Mouse (Mus musculus) embryonic facial prominence, embryonic 15.5 days (tissue): Measurements from ENCODE around the gene Nek5. TPM values are rescaled to one million over a fixed set of nuclear protein-coding genes. Genes with fewer than 3 reads are reported as not detected.

Source experiments
- ATAC-seq: fragments of 200-750 bp; cut with Nextera tagmentation; 2 replicates; pipeline ENCODE4 v1.8.0; 2017; ENCODE audit warnings: low read depth, moderate TSS enrichment; ENCODE audit not compliant: insufficient number of reproducible peaks, low FRiP score, low TSS enrichment
- H3K27ac ChIP-seq: fragments of 300-500 bp; sonication (generic); replicated peaks from 2 replicates; pipeline ENCODE4 v1.5.1; 2015; ENCODE audit warnings: mild to moderate bottlenecking, inconsistent platforms
- H3K27me3 ChIP-seq: fragments of 300-500 bp; sonication (generic); 2 replicates; pipeline ENCODE4 v1.6.1; 2015; ENCODE audit warnings: inconsistent platforms
- H3K36me3 ChIP-seq: fragments of 300-500 bp; sonication (generic); 2 replicates; pipeline ENCODE4 v1.6.1; 2015; ENCODE audit warnings: mild to moderate bottlenecking, inconsistent platforms
- H3K4me1 ChIP-seq: fragments of 300-500 bp; sonication (generic); 2 replicates; pipeline ENCODE4 v1.6.1; 2015; ENCODE audit warnings: inconsistent platforms
- H3K4me2 ChIP-seq: fragments of 300-500 bp; sonication (generic); replicated peaks from 2 replicates; pipeline ENCODE4 v1.6.1; 2015; ENCODE audit warnings: mild to moderate bottlenecking, inconsistent platforms
- H3K4me3 ChIP-seq: fragments of 300-500 bp; sonication (generic); replicated peaks from 2 replicates; pipeline ENCODE4 v1.5.1; 2015; ENCODE audit warnings: mild to moderate bottlenecking, inconsistent platforms
- H3K9ac ChIP-seq: fragments of 300-500 bp; sonication (generic); 2 replicates; pipeline ENCODE4 v1.6.1; 2015; ENCODE audit warnings: inconsistent platforms
- H3K9me3 ChIP-seq: fragments of 300-500 bp; sonication (generic); replicated peaks from 2 replicates; pipeline ENCODE4 v1.6.1; 2016; ENCODE audit warnings: inconsistent platforms
- WGBS: fragments of 180-500 bp; shearing (Covaris S2); methylation state at CpG from one replicate; pipeline ENCODE4 v1.1.7; 2015; 5-methylcytosine and 5-hydroxymethylcytosine counted together
- polyA plus RNA-seq: library from polyadenylated mRNA; unstranded; fragments of >200 nt; fragmentation: Nextera tagmentation; extraction: Ambion mirVana; gene quantifications from 2 replicates; pipeline ENCODE4 v1.2.1, GENCODE M21; 2015

Nek5 gene
- polyA plus RNA-seq = 1.1 and 2.0 TPM in 2 replicates

GRCm38 (mm10) chr8:22124220-22125152, at the start of gene Nek5:
Gene Nek5, minus strand, starts transcription at chr8:22125053.
- H3K36me3 ChIP-seq = no peaks in the 10 kb centered on the region
- 0 out of 2 replicates have a peak, but pooled peaks cover 9% of the 10 kb centered on the region for H3K4me1 ChIP-seq
- H3K9ac ChIP-seq = 0 out of 2 replicates have a peak within 1 kb of the TSS, but pooled peaks have one; percentile 26
- peak within 1 kb of the TSS; percentile 51 for H3K4me3 ChIP-seq
- H3K9me3 ChIP-seq = no peaks in the 10 kb centered on the region
- no peak within 1 kb of the TSS for H3K27ac ChIP-seq
- peak within 1 kb of the TSS; percentile 90 for H3K4me2 ChIP-seq
- no peaks in the 10 kb centered on the region for H3K27me3 ChIP-seq
- 0 out of 2 replicates have a peak, but pooled peaks have one; percentile 45 for ATAC-seq
- 2% methylated on average over 29 of the region's 29 CpGs for WGBS

DNA sequence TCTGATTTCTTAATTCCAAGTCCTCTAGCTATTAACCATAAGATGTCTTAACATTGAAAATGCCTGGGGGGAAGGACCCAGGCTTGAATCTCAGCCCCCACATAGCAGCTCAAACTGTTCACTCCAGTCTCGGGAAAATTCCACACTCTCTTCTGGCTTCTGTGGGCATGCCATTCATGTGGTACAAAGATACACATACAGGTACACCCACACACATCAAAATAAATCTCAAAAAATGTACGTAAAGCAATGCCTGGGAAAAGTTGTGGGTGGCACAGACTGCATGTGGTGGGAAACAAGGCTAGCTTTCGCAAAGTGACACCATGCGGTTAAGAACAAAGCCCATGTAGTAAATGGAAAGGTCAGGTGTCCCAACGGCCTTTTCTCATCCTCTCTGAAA, 44.3 kb upstream of the Nek5 start:
- WGBS = 90% methylated on average over 5 of the region's 5 CpGs
- peaks cover 21% of the 10 kb centered on the region for H3K36me3 ChIP-seq
- H3K9me3 ChIP-seq = no peaks in the 10 kb centered on the region
- H3K27ac ChIP-seq = no peak overlapping the region
- ATAC-seq = no peak
- peaks cover 6% of the 10 kb centered on the region; the same call in 1 of the 2 replicates for H3K4me1 ChIP-seq
- H3K4me2 ChIP-seq = no peak overlapping the region
- H3K27me3 ChIP-seq = no peaks in the 10 kb centered on the region
- H3K4me3 ChIP-seq = no peak overlapping the region
- H3K9ac ChIP-seq = no peak overlapping the region

DNA sequence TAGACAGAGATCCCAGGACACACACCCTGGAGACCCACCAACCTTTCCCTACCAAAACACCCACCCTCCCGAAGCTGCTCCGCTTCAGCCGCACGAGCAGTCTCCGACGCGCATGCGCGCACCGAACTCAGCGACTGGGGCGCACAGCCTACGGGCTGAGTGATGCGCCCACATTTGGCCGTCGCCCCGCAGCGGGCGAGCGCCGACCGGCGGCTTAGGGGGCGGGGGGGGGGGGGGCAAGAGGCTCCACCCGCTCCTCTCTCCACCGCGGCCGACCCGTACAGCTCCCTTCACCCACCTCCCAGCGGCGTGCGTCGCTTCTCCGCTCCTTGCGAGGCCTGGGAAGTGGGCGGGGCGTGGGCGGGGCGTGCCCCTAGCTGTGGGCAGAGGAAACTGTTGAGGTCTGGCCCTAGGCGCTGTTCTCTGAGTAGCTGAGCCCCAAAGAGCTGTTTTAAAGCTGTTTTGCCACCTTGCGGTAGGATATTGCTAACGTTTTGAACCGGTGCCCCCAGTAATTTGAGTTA, 41.3 kb upstream of the Nek5 start, which contains the start of gene Nek3:
Gene Nek3 (minus strand): TSS at position 356 of the 524 bp plus-strand sequence.
- H3K4me2 ChIP-seq = peak within 1 kb of the TSS; percentile 56
- H3K4me1 ChIP-seq = peaks cover 6% of the 10 kb centered on the region; the same call in 1 of the 2 replicates
- H3K9ac ChIP-seq = peak within 1 kb of the TSS; percentile 28
- peak; percentile 96 for ATAC-seq
- H3K9me3 ChIP-seq = no peaks in the 10 kb centered on the region
- WGBS = under 1% methylated on average over 41 of the region's 43 CpGs
- peak within 1 kb of the TSS; percentile 57 for H3K4me3 ChIP-seq
- peaks cover 18% of the 10 kb centered on the region for H3K36me3 ChIP-seq
- no peaks in the 10 kb centered on the region for H3K27me3 ChIP-seq
- peak within 1 kb of the TSS; percentile 58 for H3K27ac ChIP-seq

- Histone ChIP-seq H3K27ac (peak overlapping the region; percentile 58), H3K27me3 (no peaks in the 10 kb centered on the region), H3K4me3 (peak overlapping the region; percentile 57), H3K4me2 (peak overlapping the region; percentile 56), H3K36me3 (peaks cover 13% of the 10 kb centered on the region), H3K9ac (peak overlapping the region; percentile 28), H3K9me3 (no peaks in the 10 kb centered on the region), H3K4me1 (peaks cover 6% of the 10 kb centered on the region; the same call in 1 of the 2 replicates)
- whole genome bisulfite sequencing = 55% methylated on average over 10 of the region's 10 CpGs
- peak; percentile 29; the same call in 1 of the 2 replicates for ATAC-seq
Measured at GRCm38 (mm10) chr8:22165251-22166079, 40.6 kb upstream of the Nek5 start.

DNA sequence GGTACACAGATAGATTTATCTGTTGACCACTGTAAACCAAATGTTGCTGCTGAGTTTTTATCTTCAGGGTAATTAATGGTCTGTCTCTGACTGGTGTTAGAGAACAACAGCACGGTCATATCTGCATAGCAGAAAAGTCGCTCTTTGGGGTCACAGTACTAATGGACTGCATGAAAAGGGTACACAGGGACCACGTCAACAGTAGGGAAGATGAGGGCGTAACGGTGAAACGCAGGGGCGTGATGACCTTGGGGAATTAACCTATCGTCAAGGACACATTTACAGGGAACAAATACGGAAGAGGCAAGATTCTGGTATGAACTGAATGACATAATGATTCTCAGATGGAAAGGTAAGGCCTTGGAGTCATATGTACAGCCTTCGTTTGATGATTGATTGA, 39.6 kb upstream of the Nek5 start:
- Histone ChIP-seq H3K9ac (no peak overlapping the region), H3K9me3 (no peaks in the 10 kb centered on the region), H3K36me3 (peaks cover 17% of the 10 kb centered on the region), H3K27me3 (no peaks in the 10 kb centered on the region), H3K4me1 (peaks cover 6% of the 10 kb centered on the region; the same call in 1 of the 2 replicates), H3K27ac (no peak overlapping the region), H3K4me2 (no peak overlapping the region), H3K4me3 (no peak overlapping the region)
- WGBS = 79% methylated on average over 10 of the region's 10 CpGs
- ATAC-seq = no peak

DNA sequence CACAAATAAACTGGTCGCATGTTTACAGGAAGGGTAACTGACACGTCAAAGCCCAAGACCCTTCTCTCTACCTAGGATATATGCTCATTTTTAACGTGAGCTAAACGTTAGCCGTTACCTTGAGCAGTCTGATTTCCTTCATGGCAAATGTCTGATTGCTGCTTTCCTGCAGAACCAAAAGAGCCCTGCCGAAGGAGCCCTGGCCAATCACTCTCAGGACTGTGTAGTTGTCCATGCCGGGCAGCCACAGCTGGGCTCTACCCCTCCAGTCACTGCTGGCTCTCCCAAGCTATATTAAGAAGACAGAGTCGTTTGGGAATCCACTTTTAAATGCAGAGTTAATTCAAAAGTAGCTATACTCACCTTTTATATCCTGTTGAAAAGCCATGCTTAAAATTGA, 37.4 kb upstream of the Nek5 start:
- peaks cover 12% of the 10 kb centered on the region for H3K36me3 ChIP-seq
- no peaks in the 10 kb centered on the region for H3K9me3 ChIP-seq
- H3K4me1 ChIP-seq = peaks cover 6% of the 10 kb centered on the region; the same call in 1 of the 2 replicates
- no peak overlapping the region for H3K4me3 ChIP-seq
- no peak overlapping the region for H3K9ac ChIP-seq
- WGBS = 79% methylated on average over 8 of the region's 8 CpGs
- H3K27me3 ChIP-seq = no peaks in the 10 kb centered on the region
- no peak overlapping the region for H3K4me2 ChIP-seq
- no peak overlapping the region for H3K27ac ChIP-seq
- no peak for ATAC-seq

- H3K9ac ChIP-seq = no peak overlapping the region
- H3K4me3 ChIP-seq = no peak overlapping the region
- H3K36me3 ChIP-seq = no peaks in the 10 kb centered on the region
- no peak for ATAC-seq
- H3K27me3 ChIP-seq = no peaks in the 10 kb centered on the region
- no peaks in the 10 kb centered on the region for H3K9me3 ChIP-seq
- WGBS = 72% methylated on average over 3 of the region's 3 CpGs
- H3K27ac ChIP-seq = no peak overlapping the region
- H3K4me1 ChIP-seq = no peaks in the 10 kb centered on the region
- H3K4me2 ChIP-seq = no peak overlapping the region
Measured at GRCm38 (mm10) chr8:22150345-22150663, 25.5 kb upstream of the Nek5 start.

GRCm38 (mm10) chr8:22149643-22150344, 24.9 kb upstream of the Nek5 start:
- no peak for ATAC-seq
- H3K36me3 ChIP-seq = no peaks in the 10 kb centered on the region
- H3K9me3 ChIP-seq = no peaks in the 10 kb centered on the region
- H3K27ac ChIP-seq = no peak overlapping the region
- no peaks in the 10 kb centered on the region for H3K4me1 ChIP-seq
- 88% methylated on average over 11 of the region's 11 CpGs for WGBS
- no peak overlapping the region for H3K4me2 ChIP-seq
- no peaks in the 10 kb centered on the region for H3K27me3 ChIP-seq
- no peak overlapping the region for H3K4me3 ChIP-seq
- H3K9ac ChIP-seq = no peak overlapping the region

DNA sequence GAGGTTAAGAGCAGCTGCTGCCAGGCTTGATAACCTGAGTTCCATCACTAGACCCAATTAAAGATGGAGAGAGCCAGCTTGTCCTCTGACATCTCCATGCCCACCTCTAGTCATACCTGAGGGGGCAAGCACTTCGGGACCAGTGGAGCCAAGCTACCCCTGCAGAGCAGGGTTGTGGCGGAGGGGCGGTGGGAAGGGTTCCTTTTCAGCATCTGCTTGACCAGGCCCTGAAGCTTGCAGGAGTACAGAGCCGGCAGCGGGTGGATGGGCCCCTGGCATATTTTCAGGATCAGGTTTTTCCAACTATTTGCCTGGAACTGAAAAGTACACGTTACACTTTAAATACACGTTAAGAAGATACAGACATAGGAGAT, 23.5 kb upstream of the Nek5 start:
- no peaks in the 10 kb centered on the region for H3K9me3 ChIP-seq

GRCm38 (mm10) chr8:22147706-22148366, 23.0 kb upstream of the Nek5 start:
- no peaks in the 10 kb centered on the region for H3K27me3 ChIP-seq
- H3K27ac ChIP-seq = no peak overlapping the region
- H3K9ac ChIP-seq = no peak overlapping the region
- no peaks in the 10 kb centered on the region; the same call in 1 of the 2 replicates for H3K36me3 ChIP-seq
- H3K4me3 ChIP-seq = no peak overlapping the region
- H3K9me3 ChIP-seq = no peaks in the 10 kb centered on the region
- H3K4me1 ChIP-seq = no peaks in the 10 kb centered on the region
- ATAC-seq = no peak
- H3K4me2 ChIP-seq = no peak overlapping the region
- 66% methylated on average over 9 of the region's 9 CpGs for WGBS

More for the DNA sequence above, 23.5 kb upstream of the Nek5 start:
- Histone ChIP-seq H3K36me3 (no peaks in the 10 kb centered on the region; the same call in 1 of the 2 replicates), H3K4me3 (no peak overlapping the region), H3K27ac (no peak overlapping the region), H3K4me1 (no peaks in the 10 kb centered on the region), H3K4me2 (no peak overlapping the region), H3K9ac (no peak overlapping the region), H3K27me3 (no peaks in the 10 kb centered on the region)
- no peak for ATAC-seq
- WGBS = 92% methylated on average over 7 of the region's 7 CpGs
